Mouse (Mus musculus): ENCODE results near the gene Nlk. TPM values are rescaled to one million over a fixed set of nuclear protein-coding genes. Genes with fewer than 3 reads are reported as not detected.

Gene Nlk
- total and polyA plus RNA-seq, 3 experiments = 14.8 to 22.4 (median 20.4) TPM

- TF ChIP-seq JUN (IDR thresholded peaks at IDR 0.05; ENCODE audit: insufficient read depth, low read depth, low read length) (no peak), RAD21 (IDR thresholded peaks at IDR 0.05; ENCODE audit: low read depth, low read length) (peak; percentile 30), CTCF (conservative IDR thresholded peaks at IDR 0.05 in 1 of 2, IDR thresholded peaks at IDR 0.05 in 1 of 2; ENCODE audit: low read depth in 2 of 2, low read length in 2 of 2) (peak in 1 of 2 experiments; percentile 38; a peak in 2 of 4 replicates), ZNF384 (IDR thresholded peaks at IDR 0.05; ENCODE audit: low read depth, low read length) (0 out of 2 replicates have a peak, but pooled peaks have one; percentile 19), CHD1 (IDR thresholded peaks at IDR 0.05; ENCODE audit: low read depth, low read length) (no peak), RCOR1 (conservative IDR thresholded peaks at IDR 0.05; ENCODE audit: low read depth, low read length) (no peak), POLR2A (IDR thresholded peaks at IDR 0.05; ENCODE audit: low read depth, low read length) (no peak)
- peaks cover 68% of the 10 kb centered on the region for H3K79me2 ChIP-seq (replicated peaks; ENCODE audit: control insufficient read depth, extremely low read depth, insufficient read depth, poor library complexity, severe bottlenecking)
- H3K4me2 ChIP-seq (ENCODE audit: insufficient read depth, low read depth, poor library complexity, severe bottlenecking) = no peak overlapping the region
- peaks cover 10 to 46% of the 10 kb centered on the region in 2 experiments; a peak in 3 of 4 replicates for H3K4me1 ChIP-seq (ENCODE audit: control insufficient read depth in 1 of 2, insufficient read depth in 2 of 2)
- no peak overlapping the region for H3K4me3 ChIP-seq (replicated peaks in 1 of 3; ENCODE audit: low read depth in 2 of 3, low read length in 2 of 3, poor library complexity in 1 of 3)
- no peaks in the 10 kb centered on the region for H3K27me3 ChIP-seq (replicated peaks)
- H3K27ac ChIP-seq (ENCODE audit: insufficient read depth, low read depth) = no peak overlapping the region
- peaks cover 43 to 64% of the 10 kb centered on the region in 2 experiments for H3K36me3 ChIP-seq (replicated peaks in 1 of 2; ENCODE audit: control insufficient read depth in 1 of 2, insufficient read depth in 1 of 2, low read length in 1 of 2)
- in situ Hi-C loops (cut with MboI; ENCODE audit: low pct_ligation_motif_present, low pct_unique_long_range_greater_than_20kb, low sequenced_read_pairs) = no loop called here
- dilution Hi-C loops (cut with MboI; ENCODE audit: extremely low pct_ligation_motif_present, extremely low pct_unique_long_range_greater_than_20kb, low sequenced_read_pairs) = no loop called here
- no peak for DNase-seq (ENCODE audit: extremely low read depth)
- no peak overlapping the region for H3K9ac ChIP-seq (ENCODE audit: insufficient read depth, low read depth)
- H3K9me3 ChIP-seq (replicated peaks; ENCODE audit: low read length) = no peaks in the 10 kb centered on the region
Observed at GRCm38 (mm10) chr11:78544449-78545111, 152.6 kb downstream of the Nlk start.

- H3K27ac ChIP-seq (ENCODE audit: insufficient read depth, low read depth) = no peak overlapping the region
- dilution Hi-C loops (cut with MboI; ENCODE audit: extremely low pct_ligation_motif_present, extremely low pct_unique_long_range_greater_than_20kb, low sequenced_read_pairs) (no loop called here), in situ Hi-C loops (cut with MboI; ENCODE audit: low pct_ligation_motif_present, low pct_unique_long_range_greater_than_20kb, low sequenced_read_pairs) (no loop called here)
- no peak for DNase-seq (ENCODE audit: extremely low read depth)
- peaks cover 51 to 63% of the 10 kb centered on the region in 2 experiments for H3K36me3 ChIP-seq (replicated peaks in 1 of 2; ENCODE audit: control insufficient read depth in 1 of 2, insufficient read depth in 1 of 2, low read length in 1 of 2)
- no peak overlapping the region for H3K4me2 ChIP-seq (ENCODE audit: insufficient read depth, low read depth, poor library complexity, severe bottlenecking)
- no peak overlapping the region for H3K4me3 ChIP-seq (replicated peaks in 1 of 3; ENCODE audit: low read depth in 2 of 3, low read length in 2 of 3, poor library complexity in 1 of 3)
- TF ChIP-seq SMC3 (IDR thresholded peaks at IDR 0.05; ENCODE audit: low read depth, low read length) = no peak
- no peak for TF ChIP-seq ELF1 (IDR thresholded peaks at IDR 0.05; ENCODE audit: low read depth, low read length)
- no peak for TF ChIP-seq TBP (conservative IDR thresholded peaks at IDR 0.05; ENCODE audit: low read depth, low read length)
- no peak for TF ChIP-seq POLR2AphosphoS2 (IDR thresholded peaks at IDR 0.05; ENCODE audit: low read depth, low read length)
- TF ChIP-seq CHD2 (IDR thresholded peaks at IDR 0.05; ENCODE audit: low read length) = peak; percentile 47; the same call in 1 of the 2 replicates
- no peak for TF ChIP-seq JUND (conservative IDR thresholded peaks at IDR 0.05; ENCODE audit: low read depth, low read length)
- no peak for TF ChIP-seq EP300 (IDR thresholded peaks at IDR 0.05; ENCODE audit: low read length)
- no peaks in the 10 kb centered on the region for H3K9me3 ChIP-seq (replicated peaks; ENCODE audit: low read length)
- H3K9ac ChIP-seq (ENCODE audit: insufficient read depth, low read depth) = no peak overlapping the region
- H3K4me1 ChIP-seq (ENCODE audit: control insufficient read depth in 1 of 2, insufficient read depth in 2 of 2) = peaks cover 9 to 39% of the 10 kb centered on the region in 2 experiments; a peak in 3 of 4 replicates
- H3K27me3 ChIP-seq (replicated peaks) = no peaks in the 10 kb centered on the region
- peaks cover 58% of the 10 kb centered on the region for H3K79me2 ChIP-seq (replicated peaks; ENCODE audit: control insufficient read depth, extremely low read depth, insufficient read depth, poor library complexity, severe bottlenecking)
Observed at GRCm38 (mm10) chr11:78540358-78540757, 156.8 kb downstream of the Nlk start.
